Mouse (Mus musculus) gastrocnemius, postnatal 10 days (tissue): ENCODE results near the gene Kif28. TPM values are rescaled to one million over a fixed set of nuclear protein-coding genes. Genes with fewer than 3 reads are reported as not detected.
A peak's percentile ranks its signal among the peaks of the same experiment; 100 is the strongest.
"Not testable (repeated sequence)": the region's sequence is repeated elsewhere in the genome, so short reads cannot be mapped to it uniquely, and the experiment has no call there.

Experiments
- DNase-seq: peaks from one replicate; pipeline ENCODE4 v3.0.0; 2021; ENCODE audit warnings: mixed read lengths
- total RNA-seq, 2 experiments: library from RNA; stranded (reverse); gene quantifications; 2 replicates each; pipeline ENCODE4 v1.2.3; 2021

The Kif28 gene
- total RNA-seq, 2 experiments from 2014 or later: 0.09 to 0.23 TPM

DNA sequence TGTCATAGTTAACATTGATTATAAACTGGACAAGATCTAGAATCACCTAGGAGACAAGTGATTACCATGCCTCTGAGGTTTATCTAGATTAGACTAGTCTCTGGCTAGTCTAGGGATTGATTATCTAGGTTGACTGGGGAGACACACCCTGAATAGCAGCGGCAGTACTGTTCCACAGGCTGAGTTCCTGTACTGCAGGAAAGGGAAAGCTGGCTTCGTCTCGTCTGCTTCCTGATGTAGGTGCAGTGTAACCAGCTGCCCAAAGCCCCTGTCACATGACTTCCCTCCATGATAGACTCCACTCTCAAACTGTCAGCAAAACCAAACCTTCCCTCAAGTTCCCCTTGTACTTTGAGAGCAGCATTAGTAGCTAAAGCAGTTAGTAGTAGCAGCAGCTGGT is 40.9 kb downstream of the Kif28 start:
- no peak for DNase-seq

DNA sequence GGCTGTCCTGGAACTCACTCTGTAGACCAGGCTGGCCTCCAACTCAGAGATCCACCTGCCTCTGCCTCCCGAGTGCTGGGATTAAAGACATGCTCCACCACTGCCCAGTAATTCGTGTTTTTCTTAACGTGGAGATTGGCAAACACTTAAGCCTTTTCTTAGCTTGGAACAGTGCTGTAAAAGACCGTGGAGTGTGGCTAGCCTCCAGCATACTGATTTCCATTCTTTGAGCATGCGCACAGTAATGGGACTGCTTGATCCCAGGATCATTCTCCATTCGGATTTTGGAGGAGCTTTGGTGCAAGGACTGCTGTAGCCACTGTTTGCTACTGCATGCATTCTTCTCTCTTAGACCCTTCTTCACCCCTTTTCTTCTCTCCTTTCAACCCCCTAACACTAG is 55.6 kb downstream of the Kif28 start:
- no peak for DNase-seq

DNA sequence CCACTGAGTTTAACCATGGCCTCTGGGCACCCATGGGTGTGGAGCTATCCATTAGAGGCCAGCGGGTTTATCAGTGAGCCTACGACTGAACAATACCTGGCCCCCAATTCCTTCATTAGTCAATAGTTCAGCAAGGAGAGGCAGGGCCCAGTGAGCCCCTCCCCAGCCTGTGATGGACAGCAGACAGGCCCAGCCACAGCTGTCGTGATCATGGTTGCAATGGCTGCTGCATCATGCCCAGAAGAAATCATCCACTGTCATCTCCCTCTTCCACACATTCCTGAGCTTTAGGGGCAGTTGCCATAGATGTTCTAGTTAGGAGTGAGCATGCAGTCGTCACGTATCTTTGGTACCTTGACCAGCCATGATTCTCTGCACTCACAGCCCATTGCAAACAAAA is 56.2 kb downstream of the Kif28 start:
- no peak for DNase-seq

DNA sequence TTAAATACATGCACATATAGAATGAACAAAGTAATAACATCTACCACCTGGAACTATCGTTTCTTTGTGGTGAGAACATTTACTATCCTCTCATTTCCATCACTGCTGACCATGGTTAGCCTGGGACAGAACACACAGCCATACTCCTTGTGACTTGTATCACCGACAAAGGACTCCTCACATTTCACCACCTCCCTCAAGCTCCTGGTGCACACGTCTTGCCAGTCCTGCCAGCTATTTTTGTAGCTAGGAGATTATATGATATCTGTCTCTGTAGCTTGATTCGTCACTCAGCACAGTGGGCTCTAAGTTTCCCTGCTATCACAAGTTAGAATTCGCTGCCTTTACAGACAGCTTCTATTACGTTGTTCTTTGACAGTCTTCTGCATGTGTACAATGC is 56.7 kb downstream of the Kif28 start:
- DNase-seq: no peak

DNA sequence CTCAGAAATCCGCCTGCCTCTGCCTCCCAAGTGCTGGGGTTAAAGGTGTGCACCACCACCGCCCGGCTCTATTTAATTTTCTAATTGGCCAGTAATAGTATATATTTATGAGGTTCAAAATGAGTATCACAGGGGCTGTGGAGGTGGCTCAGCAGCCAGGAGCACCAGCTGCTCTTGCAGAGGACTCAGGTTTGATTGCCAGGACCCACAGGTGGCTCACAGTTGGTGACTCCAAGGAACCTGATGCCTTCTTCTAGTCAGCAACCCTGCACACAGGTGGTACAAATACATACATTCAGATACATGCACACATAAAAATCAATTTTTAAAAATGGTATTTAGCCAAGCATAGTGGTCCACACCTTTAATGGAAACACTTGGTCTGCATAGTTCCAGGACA is 57.1 kb downstream of the Kif28 start:
- no peak for DNase-seq

DNA sequence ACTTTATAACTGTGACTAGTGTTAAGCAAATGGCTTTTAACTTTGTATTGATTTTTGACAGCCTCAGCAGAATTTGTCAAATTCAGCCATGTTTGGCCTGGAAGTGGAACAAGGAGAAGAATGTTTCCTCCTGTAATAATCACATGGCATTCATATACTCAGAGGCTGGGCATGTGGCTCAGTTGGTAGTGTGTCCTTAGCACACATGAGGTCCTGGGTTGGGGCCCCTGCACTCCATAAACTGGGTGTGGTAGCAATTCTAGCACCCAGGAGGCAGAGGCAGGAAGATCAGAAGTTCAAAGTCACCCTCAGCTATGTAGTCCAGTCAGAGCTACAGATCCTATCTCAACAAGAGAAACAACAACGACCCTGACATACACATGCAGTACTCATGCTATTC is 57.8 kb downstream of the Kif28 start:
- no peak for DNase-seq

DNA sequence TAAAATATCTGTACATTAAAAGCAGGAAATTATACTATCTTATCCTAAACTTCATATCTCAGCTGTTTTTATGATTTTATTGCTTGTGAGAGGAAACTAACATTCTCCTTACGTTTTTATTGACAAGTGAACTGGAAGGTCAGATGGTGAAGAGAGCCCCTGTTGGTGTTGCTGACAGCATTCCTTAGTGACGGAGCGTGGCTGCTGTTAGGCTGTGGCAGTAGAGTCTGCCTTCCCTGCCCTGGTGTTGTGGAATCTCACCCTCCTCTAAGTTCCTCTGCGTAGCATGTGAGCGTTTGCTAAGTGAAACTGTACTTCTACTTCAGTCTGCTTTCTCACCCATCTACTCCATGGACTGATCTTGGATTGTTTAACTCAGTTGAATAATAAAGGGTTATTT is 58.3 kb downstream of the Kif28 start:
- no peak for DNase-seq

DNA sequence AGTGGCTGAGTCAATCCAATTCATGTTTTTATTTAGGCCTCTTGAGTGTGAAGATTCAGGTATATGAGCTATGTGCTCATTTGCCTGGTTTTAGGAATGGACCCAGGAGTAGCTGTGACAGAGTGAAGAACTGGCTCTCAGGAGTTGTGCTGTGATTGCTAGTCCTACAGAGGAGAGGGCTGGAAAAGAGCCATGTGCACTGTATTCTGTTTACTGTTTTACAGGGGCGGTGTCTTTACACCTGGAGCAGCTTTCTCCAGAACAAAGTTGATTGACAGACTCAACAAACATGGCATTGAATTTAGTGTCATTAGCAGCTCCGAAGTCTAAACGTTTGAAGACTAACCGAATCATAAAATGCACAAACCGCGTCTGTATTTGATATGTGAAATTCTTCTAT is 58.7 kb downstream of the Kif28 start:
- no peak for DNase-seq

DNA sequence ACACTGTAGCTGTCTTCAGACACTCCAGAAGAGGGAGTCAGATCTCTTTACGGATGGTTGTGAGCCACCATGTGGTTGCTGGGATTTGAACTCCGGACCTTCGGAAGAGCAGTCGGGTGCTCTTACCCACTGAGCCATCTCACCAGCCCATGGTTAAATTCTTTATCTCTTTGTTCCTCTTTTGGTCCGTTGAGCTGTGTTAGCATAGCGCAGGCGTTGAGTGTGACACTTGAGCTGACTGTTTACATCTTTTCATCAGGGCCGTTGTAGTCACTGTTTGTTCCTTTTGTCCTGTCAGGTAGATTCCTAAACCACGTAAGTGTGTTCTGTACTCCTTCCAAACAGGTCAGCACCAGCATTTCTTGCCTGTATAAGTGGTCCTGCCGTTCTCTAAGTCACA is 62.3 kb downstream of the Kif28 start:
- DNase-seq: not testable (repeated sequence)

DNA sequence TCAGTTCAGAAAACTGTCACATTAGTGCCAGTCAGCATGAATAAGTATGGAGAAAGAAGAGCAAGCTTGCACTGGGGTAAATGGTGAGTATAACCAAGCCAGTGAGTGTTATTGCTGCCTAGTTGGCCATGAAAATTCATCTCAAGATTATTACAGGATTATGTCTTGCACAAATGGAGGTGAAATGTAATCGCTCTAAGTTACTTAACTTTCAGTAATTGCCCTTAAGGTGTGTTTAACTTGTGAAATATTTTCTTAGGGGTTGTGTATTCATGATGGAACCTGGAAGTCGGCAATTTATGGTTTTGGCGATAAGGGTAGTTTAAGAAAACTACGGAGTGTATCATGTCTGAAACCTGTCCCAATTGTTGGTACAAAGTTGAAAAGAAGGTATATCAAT is 65.7 kb downstream of the Kif28 start:
- DNase-seq: no peak

DNA sequence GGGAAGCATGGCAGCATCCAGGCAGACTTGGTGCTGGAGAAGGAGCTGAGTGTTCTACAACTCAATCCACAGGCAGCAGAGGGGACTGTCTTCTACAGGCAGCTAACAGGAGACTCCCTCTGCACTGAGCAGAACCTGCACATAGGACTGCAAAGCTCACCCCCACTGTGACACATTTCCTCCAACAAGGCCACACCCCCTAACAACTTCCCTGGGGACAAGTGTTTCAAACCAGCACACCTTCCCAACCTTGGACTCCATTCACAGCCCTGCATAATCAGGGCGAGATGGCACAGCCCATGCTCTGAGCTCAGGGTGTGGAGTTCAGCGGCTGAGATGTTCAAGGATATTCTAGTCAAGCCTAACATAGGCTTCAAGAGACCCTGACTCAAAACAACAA is 68.0 kb downstream of the Kif28 start:
- DNase-seq: no peak

DNA sequence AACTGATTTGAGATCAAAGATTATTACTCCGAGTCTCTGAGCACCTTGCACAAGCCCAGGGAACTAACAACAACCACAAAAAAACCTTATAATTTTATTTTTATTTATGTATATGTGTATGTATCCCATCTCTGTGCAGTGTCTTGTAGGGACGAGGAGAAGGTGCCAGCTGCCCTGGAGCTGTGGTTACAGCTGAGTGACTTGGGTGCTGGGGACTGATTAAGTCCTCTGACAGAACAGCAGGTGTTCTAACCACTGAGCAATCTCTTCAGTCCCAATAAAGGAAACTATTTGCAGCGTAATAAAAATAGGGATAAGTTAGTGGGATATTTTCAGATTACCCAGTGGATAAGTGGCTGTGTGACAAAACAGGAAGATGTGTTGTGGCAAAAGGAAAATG is 70.7 kb downstream of the Kif28 start:
- DNase-seq: no peak

DNA sequence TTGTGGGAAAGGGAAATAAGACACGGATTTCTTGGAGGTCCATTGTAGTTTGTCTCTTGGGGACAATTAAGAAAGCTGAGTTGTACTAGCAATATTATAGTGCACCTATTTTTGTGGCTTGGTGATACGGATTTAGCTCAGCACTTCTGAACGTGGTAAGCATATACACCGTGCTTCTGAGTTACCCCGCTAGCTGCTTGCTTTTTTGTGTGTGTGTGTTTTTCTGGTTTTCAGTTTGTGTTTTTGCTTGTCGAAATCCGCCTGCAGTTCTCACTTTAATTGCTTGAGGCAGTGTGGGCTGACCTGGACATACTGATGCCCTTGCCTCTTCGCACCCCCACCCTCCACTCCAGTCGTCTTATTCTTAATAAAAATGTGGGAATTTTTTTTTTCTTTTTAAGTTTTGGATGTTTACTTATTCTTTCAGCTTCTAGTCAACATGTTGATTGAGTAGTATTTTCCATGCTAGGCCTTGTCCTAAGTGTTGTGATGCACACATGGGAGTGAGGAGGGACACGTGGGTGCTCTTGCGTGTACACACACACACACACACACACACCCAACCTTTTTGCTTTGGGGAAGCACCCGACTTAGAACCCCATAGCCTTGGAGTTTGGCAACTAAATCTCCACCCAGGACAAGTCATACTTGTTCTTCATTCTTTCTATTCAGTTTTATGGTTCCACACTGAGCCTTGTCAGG is 76.1 kb downstream of the Kif28 start:
- DNase-seq: no peak

DNA sequence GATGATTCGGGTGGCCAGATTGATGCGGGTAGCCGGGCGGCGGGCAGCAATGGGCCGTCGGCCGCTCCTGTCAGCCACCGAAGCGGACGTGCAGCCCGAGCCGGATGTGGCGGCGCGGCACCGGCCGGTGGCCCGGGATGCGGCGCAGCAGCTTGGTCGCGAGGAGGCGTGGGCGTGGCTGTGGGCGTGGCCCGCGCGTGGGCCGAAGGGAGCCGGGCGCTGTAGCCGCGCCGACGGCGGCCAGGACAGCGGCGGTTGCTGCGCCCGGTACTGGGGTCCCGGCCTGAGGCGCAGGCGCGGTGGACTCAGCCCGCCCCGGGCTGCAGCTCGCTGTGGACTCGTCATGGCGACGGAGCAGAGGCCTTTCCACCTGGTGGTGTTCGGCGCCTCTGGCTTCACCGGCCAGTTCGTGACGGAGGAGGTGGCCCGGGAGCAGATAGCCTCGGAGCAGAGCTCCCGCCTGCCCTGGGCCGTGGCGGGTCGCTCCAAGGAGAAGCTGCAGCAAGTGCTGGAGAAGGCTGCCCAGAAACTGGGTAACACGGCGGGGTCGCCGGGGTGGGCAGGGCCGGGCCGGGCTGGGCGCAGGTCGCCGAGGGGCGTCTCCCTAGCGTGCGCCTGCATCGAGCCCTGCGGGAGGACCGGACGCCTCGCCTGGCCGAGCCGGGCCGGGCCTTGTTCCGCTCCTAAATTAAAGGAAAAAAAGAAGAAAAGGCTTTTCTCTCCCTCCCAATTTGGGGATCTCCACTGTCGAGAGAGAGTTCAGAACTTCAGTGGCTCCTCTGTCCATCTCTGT is 76.9 kb downstream of the Kif28 start, which contains the start of gene Sccpdh:
Gene Sccpdh, plus strand, starts transcription at position 198 of the 793 bp plus-strand sequence.
- peak; percentile 94 for DNase-seq

DNA sequence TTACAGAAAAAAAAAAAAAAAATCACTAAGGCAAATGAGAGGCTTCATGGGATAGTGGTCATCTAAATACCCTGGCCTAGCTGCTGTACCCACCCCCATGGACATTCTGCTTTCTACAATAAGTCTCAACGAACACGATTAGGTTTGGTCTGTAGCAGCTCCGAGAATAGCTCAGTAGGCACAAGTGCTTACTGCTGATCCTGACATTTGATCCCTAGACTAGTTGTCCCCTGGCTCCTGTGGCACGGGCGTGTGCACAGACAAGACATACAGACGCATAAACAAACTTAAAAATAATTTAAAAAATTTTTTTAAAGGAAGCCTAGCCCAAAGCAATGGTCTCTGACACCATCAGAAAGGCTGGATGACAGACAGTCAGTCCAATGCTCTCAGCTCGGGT is 77.6 kb downstream of the Kif28 start:
- no peak for DNase-seq

DNA sequence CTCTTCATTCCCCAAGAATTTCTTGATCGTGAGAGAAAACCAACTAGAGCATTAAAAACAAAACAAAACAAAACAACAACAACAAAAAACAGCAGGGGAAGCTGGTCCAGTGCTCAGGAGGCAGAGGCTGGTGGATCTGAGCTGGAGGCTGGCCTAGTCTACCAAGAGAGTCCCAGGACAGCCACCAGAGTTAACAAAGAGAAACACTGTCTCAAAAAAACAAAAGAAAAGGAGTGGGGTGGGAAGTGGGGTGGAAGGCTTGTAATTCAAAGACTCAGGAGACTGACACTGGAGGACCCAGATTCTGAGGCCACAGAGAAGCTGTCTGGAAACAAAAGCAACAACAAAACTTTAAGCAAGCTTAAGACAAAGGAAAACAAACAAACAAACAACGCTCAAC is 78.1 kb downstream of the Kif28 start:
- no peak for DNase-seq

DNA sequence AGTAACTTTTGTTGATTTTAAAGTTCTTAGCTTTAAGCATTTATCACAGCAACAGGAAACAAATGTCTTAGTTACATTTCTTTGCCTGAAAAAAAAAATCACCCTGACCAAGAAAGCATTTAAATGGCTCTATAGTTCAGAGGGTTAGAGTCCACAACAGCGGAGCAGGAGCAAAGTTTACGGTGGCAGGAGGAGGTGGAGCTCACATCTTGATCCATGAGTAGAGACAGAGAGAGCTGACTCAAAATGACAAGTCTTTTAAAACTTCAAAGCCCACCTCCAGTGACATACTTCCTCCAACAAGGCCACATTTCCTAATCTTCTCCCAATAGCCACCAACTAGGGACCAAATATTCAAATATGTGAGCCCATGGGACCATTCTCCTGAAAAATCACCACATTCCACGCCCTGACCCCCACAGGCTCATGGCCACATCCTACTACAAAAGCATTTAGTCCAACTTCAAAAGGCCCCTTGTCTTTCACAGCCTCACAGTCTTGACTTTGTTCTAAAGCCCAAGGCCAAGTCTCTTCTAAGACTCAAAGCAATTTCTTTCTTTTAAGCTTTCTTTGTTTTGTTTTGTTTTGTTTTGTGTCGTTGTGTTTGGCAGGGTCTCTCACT is 80.7 kb downstream of the Kif28 start:
- DNase-seq: no peak

DNA sequence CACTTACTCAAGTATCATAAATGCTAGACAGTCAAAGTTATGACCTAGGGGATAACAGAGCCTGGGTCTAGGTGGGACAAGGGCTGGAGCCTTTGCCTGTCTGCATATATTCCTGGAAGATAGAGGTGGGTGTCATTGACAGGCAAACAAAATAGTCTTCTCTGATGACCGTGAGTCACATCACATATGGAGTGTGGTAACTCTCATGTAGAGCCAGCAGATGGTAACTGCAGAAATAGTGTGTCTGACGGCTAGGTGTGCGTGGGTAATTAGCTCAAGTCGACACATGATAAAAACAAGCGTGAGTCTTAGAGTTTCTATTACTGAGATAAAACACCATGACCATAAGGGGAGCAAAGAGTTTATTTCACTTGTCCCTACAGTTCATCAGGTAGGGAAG is 82.0 kb downstream of the Kif28 start:
- no peak for DNase-seq

DNA sequence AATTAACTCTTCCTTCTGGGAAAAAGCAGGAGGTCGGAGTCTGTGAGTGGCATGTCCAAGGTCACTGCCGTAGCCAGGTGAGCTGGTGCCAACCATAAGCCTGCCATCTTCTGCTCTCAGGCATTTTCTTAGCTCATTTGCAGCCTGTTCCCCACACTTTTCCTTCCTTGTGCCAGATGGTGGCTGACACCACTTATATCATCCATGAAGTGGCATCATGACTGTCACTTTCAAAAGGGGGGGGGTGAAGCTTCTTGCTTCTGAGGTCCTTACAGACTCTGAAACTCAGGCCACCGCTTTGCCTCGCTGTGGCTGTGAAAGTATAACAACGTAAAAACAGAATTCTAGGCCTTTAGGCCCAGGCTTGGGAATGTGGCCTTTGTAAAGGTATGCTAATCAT is 93.8 kb downstream of the Kif28 start:
- no peak for DNase-seq

DNA sequence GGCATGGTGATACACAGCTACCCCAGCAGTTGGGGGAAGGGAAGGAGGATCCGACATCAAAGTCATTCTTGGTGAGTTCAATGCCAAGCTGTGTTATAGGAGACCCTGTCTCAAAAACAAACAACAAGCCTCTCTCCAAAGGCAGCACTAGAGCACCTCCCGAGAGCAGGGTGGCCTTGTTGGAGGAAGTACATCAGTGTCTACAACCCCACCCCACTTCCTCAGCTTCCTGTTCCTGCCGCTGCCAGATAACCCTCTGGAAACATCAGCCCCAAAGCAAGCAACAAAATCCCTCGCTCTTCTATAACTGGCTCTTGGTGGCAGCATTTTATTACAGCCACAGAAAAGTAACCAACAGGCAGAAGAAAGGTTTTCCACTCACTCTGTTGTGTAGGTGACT is 94.8 kb downstream of the Kif28 start:
- no peak for DNase-seq

DNA sequence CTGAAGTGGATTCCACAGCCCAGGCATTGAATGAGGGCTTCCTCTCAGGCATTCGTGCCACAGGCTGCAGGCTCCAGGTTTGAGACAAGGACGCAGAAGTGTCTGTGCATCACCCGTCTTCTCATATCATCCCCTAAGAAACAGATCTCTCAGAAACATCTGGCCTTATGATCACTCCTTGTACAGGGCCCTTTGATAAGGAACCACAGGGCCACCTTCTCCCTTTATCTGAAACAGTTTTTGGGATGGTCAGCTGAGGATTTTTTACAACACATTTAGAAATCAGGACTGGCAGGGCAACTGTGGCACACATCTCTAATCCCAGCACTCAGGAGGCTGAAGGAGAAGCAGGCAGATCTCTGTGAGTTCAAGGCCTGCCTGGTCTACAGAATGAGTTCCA is 95.7 kb downstream of the Kif28 start:
- no peak for DNase-seq

DNA sequence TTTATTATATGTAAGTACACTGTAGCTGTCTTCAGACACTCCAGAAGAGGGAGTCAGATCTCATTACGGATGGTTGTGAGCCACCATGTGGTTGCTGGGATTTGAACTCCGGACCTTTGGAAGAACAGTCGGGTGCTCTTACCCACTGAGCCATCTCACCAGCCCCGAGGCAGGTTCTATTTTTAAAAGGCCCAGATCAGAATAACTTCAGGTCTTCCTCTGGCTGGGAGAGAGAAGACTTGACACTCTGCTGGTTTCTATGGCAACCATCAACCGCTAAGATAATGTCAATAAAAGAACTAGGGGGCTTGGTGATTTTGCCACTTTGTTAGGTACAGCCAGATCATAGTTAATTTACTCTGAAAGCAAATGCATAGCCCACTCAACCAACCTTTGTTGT is 96.4 kb downstream of the Kif28 start:
- not testable (repeated sequence) for DNase-seq

DNA sequence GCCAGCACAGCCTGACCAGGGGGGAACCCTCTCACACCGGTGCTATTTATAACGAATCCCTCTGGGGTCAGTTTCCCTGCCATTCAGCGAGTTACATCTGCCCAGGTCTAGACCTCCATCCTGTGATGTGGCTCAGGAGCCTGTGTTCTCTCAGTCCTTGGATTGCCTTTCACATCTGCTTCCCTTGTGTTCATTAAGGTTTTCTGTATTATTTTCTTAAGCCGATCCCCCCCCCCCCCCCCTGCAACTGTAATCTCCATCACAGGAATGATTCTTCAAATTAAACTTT is 99.1 kb downstream of the Kif28 start:
- no peak for DNase-seq
